Comparison of ENCODE assay signal across 11 mouse cellular contexts in genomic region chr7:78061631-78062030, GRCm38 (mm10).
DNase-seq lines count a peak whose midpoint lies in the region.
"Had no signal": no experiment of that assay in that cellular context is flagged by ENCODE, and none has a peak within 500 bp of the region (broad histone marks: within the 10 kb centered on the region; RNA-seq: fewer than 3 reads in every experiment).

No protein-coding gene starts in this region.

- DNase-seq in adrenal gland, adult 2 months, result peak; percentile 53
- no peak for DNase-seq in adrenal gland, postnatal 10 days
- DNase-seq in heart, adult 11 months, result peak; percentile 65
- DNase-seq in heart, postnatal 4 days, result no peak
- peak; percentile 1 for DNase-seq in 416B (ENCODE audit: low read depth)
- peak; percentile 14 for DNase-seq in brain, adult 2 months (ENCODE audit: low read depth, low spot score)
- DNase-seq in urinary bladder, postnatal 4 days (ENCODE audit: low spot score in 2 of 2), result no peak
- DNase-seq: cerebellum, adult 18-20 months; cerebellum, adult 9-11 months; cerebellum, postnatal 36 days; gastrocnemius, postnatal 10 days had no signal

Comparison
In these comparisons a context has a peak if more than half of its experiments do, and no peak if none do; other contexts are left out.
1. DNase-seq: peak in adrenal gland, adult 2 months (single experiment), heart, adult 11 months (single experiment), 416B (single experiment) and brain, adult 2 months (single experiment); none in adrenal gland, postnatal 10 days (single experiment), heart, postnatal 4 days (single experiment) and urinary bladder, postnatal 4 days (0 of 2).